Comparison of ENCODE assay signal across 11 mouse cellular contexts in the genomic region with DNA sequence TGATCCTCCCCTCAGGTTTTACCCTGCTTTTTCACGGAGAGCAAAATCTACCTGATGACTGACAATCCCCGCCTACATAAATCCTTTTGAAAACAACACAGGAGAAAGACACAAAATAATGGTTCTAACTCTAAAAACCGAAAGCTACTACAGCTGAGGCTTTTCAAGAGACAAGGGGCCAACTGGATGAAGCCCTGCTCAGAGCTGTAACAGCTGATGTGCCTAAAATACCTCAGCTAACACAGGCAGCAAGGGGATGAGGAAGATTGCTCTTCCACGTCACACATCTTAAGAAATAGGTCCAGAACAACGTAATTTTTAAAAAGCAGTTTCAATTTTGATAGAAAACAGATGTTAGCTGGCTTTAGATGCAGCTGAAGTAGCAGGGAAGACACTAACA.
DNase-seq lines count a peak whose midpoint lies in the region; ATAC-seq and TF ChIP-seq lines count a peak whose summit lies in the region.
"Had no signal": no experiment of that assay in that cellular context is flagged by ENCODE, and none has a peak within 500 bp of the region (broad histone marks: within the 10 kb centered on the region; RNA-seq: fewer than 3 reads in every experiment).

No protein-coding gene starts in this region.

- intact Hi-C loops in heart, postnatal 36 days (cut with DNase I), result no loop called here

- H3K27me3 ChIP-seq in heart, embryonic 13.5 days (replicated peaks), result no peaks in the 10 kb centered on the region
- H3K27me3 ChIP-seq in intestine, postnatal 0 days (replicated peaks; ENCODE audit: control insufficient read depth, insufficient read depth, low read length), result no peaks in the 10 kb centered on the region
- H3K27me3 ChIP-seq: neural tube, embryonic 15.5 days had no signal

- peak overlapping the region; percentile 48; the same call in 1 of the 2 replicates for H3K9ac ChIP-seq in heart, embryonic 13.5 days
- H3K9ac ChIP-seq in intestine, postnatal 0 days (ENCODE audit: low read depth, low read length), result no peak overlapping the region
- H3K9ac ChIP-seq: neural tube, embryonic 15.5 days had no signal

- peak overlapping the region; percentile 74 for H3K27ac ChIP-seq in heart, embryonic 13.5 days (replicated peaks)
- no peak overlapping the region for H3K27ac ChIP-seq in intestine, postnatal 0 days (ENCODE audit: low read depth, low read length)
- H3K27ac ChIP-seq: neural tube, embryonic 15.5 days had no signal

- H3K36me3 ChIP-seq in heart, embryonic 13.5 days, result peaks cover 10% of the 10 kb centered on the region
- no peaks in the 10 kb centered on the region for H3K36me3 ChIP-seq in intestine, postnatal 0 days (ENCODE audit: control insufficient read depth, insufficient read depth)
- H3K36me3 ChIP-seq: neural tube, embryonic 15.5 days had no signal

- 39% methylated on average over 5 of the region's 5 CpGs for WGBS in heart, embryonic 13.5 days
- WGBS in intestine, postnatal 0 days, result 54% methylated on average over 5 of the region's 5 CpGs

- TF ChIP-seq CTCF in intestine, postnatal 0 days (IDR thresholded peaks at IDR 0.05; ENCODE audit: low read depth), result no peak

- H3K4me2 ChIP-seq in heart, embryonic 13.5 days, result peak overlapping the region; percentile 42
- no peak overlapping the region for H3K4me2 ChIP-seq in intestine, postnatal 0 days (replicated peaks; ENCODE audit: low read depth)
- H3K4me2 ChIP-seq: neural tube, embryonic 15.5 days had no signal

- H3K4me3 ChIP-seq in heart, embryonic 13.5 days, result no peak overlapping the region
- no peak overlapping the region for H3K4me3 ChIP-seq in intestine, postnatal 0 days (ENCODE audit: low read depth, low read length)
- H3K4me3 ChIP-seq: neural tube, embryonic 15.5 days had no signal

- ATAC-seq in heart, embryonic 13.5 days (ENCODE audit: extremely low read depth, insufficient number of reproducible peaks, low FRiP score, low TSS enrichment), result no peak
- ATAC-seq in intestine, postnatal 0 days, result no peak
- ATAC-seq: intestine, embryonic 16.5 days had no signal

- no peaks in the 10 kb centered on the region for H3K9me3 ChIP-seq in heart, embryonic 13.5 days
- H3K9me3 ChIP-seq in intestine, postnatal 0 days (ENCODE audit: control insufficient read depth), result no peaks in the 10 kb centered on the region
- H3K9me3 ChIP-seq: neural tube, embryonic 15.5 days had no signal

- peak; percentile 94 for DNase-seq in heart, adult 11 months
- DNase-seq in heart, postnatal 36 days, result no peak
- DNase-seq in lung, postnatal 10 days, result peak; percentile 8
- no peak for DNase-seq in lung, postnatal 4 days
- peak; percentile 45 for DNase-seq in thymus, postnatal 25 days
- DNase-seq in cerebellum, adult 18-20 months, result no peak
- DNase-seq: gastrocnemius, postnatal 14 days had no signal

- H3K4me1 ChIP-seq in heart, embryonic 13.5 days, result peaks cover 61% of the 10 kb centered on the region
- H3K4me1 ChIP-seq in intestine, postnatal 0 days (replicated peaks; ENCODE audit: control insufficient read depth, insufficient read depth, low read length), result no peaks in the 10 kb centered on the region

Comparison
In these comparisons a context has a peak if more than half of its experiments do, and no peak if none do; other contexts are left out.
1. DNase-seq: peak in heart, adult 11 months (single experiment), lung, postnatal 10 days (single experiment) and thymus, postnatal 25 days (single experiment); none in heart, postnatal 36 days (0 of 2), lung, postnatal 4 days (0 of 2) and cerebellum, adult 18-20 months (0 of 2).